Mouse (Mus musculus): ENCODE results near the gene Morc3.
"Not testable (repeated sequence)": the region's sequence is repeated elsewhere in the genome, so short reads cannot be mapped to it uniquely, and the experiment has no call there.

GRCm38 (mm10) chr16:93826478-93826877, 5.4 kb upstream of the Morc3 start:
- TF ChIP-seq CTCF (IDR thresholded peaks at IDR 0.05; ENCODE audit: borderline replicate concordance, insufficient read depth, low read depth, low read length); POLR2A (IDR thresholded peaks at IDR 0.05; ENCODE audit: borderline replicate concordance, insufficient read depth, low read length): not testable (repeated sequence)

Data from cerebellum, adult 2 months (tissue).